Mouse (Mus musculus) kidney, embryonic 14.5 days (tissue): Measurements from ENCODE around the gene Fam216a. TPM values are rescaled to one million over a fixed set of nuclear protein-coding genes. Genes with fewer than 3 reads are reported as not detected.
A peak's percentile ranks its signal among the peaks of the same experiment; 100 is the strongest.

Experiments
- ATAC-seq: fragments of 200-750 bp; cut with Nextera tagmentation; 2 replicates; pipeline ENCODE4 v1.8.0; 2017; ENCODE audit warnings: moderate number of reproducible peaks, mild to moderate bottlenecking, moderate TSS enrichment, moderate library complexity; ENCODE audit not compliant: low FRiP score, low TSS enrichment
- H3K27ac ChIP-seq: fragments of 300-500 bp; sonication (generic); 2 replicates; pipeline ENCODE4 v1.5.1; 2014; ENCODE audit warnings: low read depth, mild to moderate bottlenecking, low read length, moderate library complexity, mixed read lengths
- H3K27me3 ChIP-seq: fragments of 300-500 bp; sonication (generic); 2 replicates; pipeline ENCODE4 v1.6.1; 2014; ENCODE audit warnings: mild to moderate bottlenecking, low read length; ENCODE audit not compliant: control insufficient read depth, insufficient read depth
- H3K36me3 ChIP-seq: fragments of 300-500 bp; sonication (generic); 2 replicates; pipeline ENCODE4 v1.6.1; 2014; ENCODE audit warnings: low read length, mixed read lengths; ENCODE audit not compliant: control insufficient read depth, insufficient read depth
- H3K4me1 ChIP-seq: fragments of 300-500 bp; sonication (generic); 2 replicates; pipeline ENCODE4 v1.6.1; 2014; ENCODE audit warnings: low read length, mixed read lengths; ENCODE audit not compliant: control insufficient read depth, insufficient read depth
- H3K4me2 ChIP-seq: fragments of 300-500 bp; sonication (generic); replicated peaks from 2 replicates; pipeline ENCODE4 v1.6.1; 2014; ENCODE audit warnings: low read depth, mild to moderate bottlenecking, low read length
- H3K4me3 ChIP-seq: fragments of 300-500 bp; sonication (generic); 2 replicates; pipeline ENCODE4 v1.5.1; 2014; ENCODE audit warnings: mild to moderate bottlenecking, low read length
- H3K9ac ChIP-seq: fragments of 300-500 bp; sonication (generic); 2 replicates; pipeline ENCODE4 v1.6.1; 2014; ENCODE audit warnings: low read depth, mild to moderate bottlenecking, low read length, moderate library complexity
- H3K9me3 ChIP-seq: fragments of 300-500 bp; sonication (generic); 2 replicates; pipeline ENCODE4 v1.6.1; 2016; ENCODE audit warnings: low read length; ENCODE audit not compliant: control insufficient read depth
- WGBS: fragments of 180-500 bp; shearing (Covaris S2); extraction: QIAGEN DNeasy Blood & Tissue Kit; methylation state at CpG from one replicate; pipeline ENCODE4 v1.1.7; 2014; 5-methylcytosine and 5-hydroxymethylcytosine counted together
- polyA plus RNA-seq: library from polyadenylated mRNA; unstranded; fragments of >200 nt; fragmentation: Nextera tagmentation; extraction: Ambion mirVana; gene quantifications from 2 replicates; pipeline ENCODE4 v1.2.1, GENCODE M21; 2014

The Fam216a gene
- polyA plus RNA-seq, 1 experiment from 2014 or later, result 73.6 TPM

DNA sequence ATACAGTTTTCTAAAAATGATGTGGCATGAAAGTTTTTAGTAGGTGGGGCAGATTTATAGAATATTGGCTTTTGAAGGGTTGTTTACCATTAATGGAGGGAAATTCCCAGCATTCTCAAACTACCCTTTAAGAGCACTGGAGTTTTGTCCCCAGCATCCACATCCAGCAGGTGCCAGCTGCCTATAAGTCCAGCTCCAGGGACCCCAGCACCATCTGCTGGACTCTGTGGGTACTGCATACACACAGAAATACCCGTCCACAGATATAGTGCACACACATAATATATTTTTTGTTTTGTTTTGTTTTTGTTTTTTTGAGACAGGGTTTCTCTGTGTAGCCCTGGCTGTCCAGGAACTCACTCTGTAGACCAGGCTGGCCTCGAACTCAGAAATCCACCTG, 21.7 kb upstream of the Fam216a start:
- Histone ChIP-seq H3K4me2 (no peak overlapping the region), H3K36me3 (peaks cover 23% of the 10 kb centered on the region), H3K27me3 (no peaks in the 10 kb centered on the region), H3K9me3 (no peaks in the 10 kb centered on the region), H3K27ac (no peak overlapping the region), H3K4me1 (peaks cover 7% of the 10 kb centered on the region; the same call in 1 of the 2 replicates), H3K4me3 (no peak overlapping the region), H3K9ac (no peak overlapping the region)
- ATAC-seq, result no peak
- 59% methylated on average over 2 of the region's 2 CpGs for WGBS

GRCm38 (mm10) chr5:122392227-122393004, 20.3 kb upstream of the Fam216a start:
- H3K4me1 ChIP-seq, result peaks cover 7% of the 10 kb centered on the region; the same call in 1 of the 2 replicates
- H3K36me3 ChIP-seq, result peaks cover 13% of the 10 kb centered on the region
- H3K4me3 ChIP-seq, result peak overlapping the region; percentile 88
- peak overlapping the region; percentile 42; the same call in 1 of the 2 replicates for H3K27ac ChIP-seq
- ATAC-seq, result peak; percentile 80
- peak overlapping the region; percentile 79 for H3K4me2 ChIP-seq
- WGBS, result 14% methylated on average over 19 of the region's 19 CpGs
- peak overlapping the region; percentile 89 for H3K9ac ChIP-seq
- no peaks in the 10 kb centered on the region for H3K27me3 ChIP-seq
- H3K9me3 ChIP-seq, result no peaks in the 10 kb centered on the region

- WGBS, result under 1% methylated on average over 39 of the region's 39 CpGs
- peak within 1 kb of the TSS; percentile 89 for H3K9ac ChIP-seq
- H3K4me3 ChIP-seq, result peak within 1 kb of the TSS; percentile 88
- H3K4me1 ChIP-seq, result peaks cover 7% of the 10 kb centered on the region; the same call in 1 of the 2 replicates
- peak; percentile 81 for ATAC-seq
- H3K27ac ChIP-seq, result peak within 1 kb of the TSS; percentile 42; the same call in 1 of the 2 replicates
- no peaks in the 10 kb centered on the region for H3K9me3 ChIP-seq
- no peaks in the 10 kb centered on the region for H3K27me3 ChIP-seq
- H3K4me2 ChIP-seq, result peak within 1 kb of the TSS; percentile 79
- H3K36me3 ChIP-seq, result peaks cover 6% of the 10 kb centered on the region
These were observed 19.6 kb upstream of the Fam216a start, which contains the start of gene Arpc3 for GRCm38 (mm10) chr5:122391786-122392180. Arpc3 (plus strand) TSS chr5:122391878.

DNA sequence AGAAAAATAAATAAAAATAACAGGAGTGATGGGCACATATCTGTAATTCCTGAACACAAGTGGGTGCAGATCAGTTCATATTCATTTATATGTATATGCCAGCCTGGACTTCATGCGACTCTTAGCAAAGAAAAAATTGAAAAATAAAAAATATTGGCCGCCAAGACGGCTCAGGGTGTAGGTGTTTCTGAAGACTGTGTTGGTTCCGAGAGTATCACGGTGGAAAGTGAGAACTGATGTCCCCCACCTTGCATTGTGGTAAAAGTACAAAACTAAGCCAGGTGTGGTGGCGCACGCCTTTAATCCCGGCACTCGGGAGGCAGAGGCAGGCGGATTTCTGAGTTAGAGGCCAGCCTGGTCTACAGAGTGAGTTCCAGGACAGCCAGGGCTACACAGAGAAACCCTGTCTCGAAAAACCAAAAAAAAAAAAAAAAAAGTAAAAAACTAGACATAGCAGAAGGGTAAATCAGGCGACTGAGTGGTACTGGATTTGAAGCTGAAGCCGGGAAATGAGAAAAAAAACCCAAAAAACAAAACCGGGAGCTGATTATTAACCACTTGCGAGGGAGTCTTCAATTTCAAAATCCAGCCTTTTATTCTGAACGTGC, 19.1 kb upstream of the Fam216a start:
- H3K27me3 ChIP-seq, result no peaks in the 10 kb centered on the region
- 54% methylated on average over 15 of the region's 16 CpGs for WGBS
- H3K27ac ChIP-seq, result no peak overlapping the region
- no peak overlapping the region for H3K9ac ChIP-seq
- peaks cover 7% of the 10 kb centered on the region; the same call in 1 of the 2 replicates for H3K4me1 ChIP-seq
- peak overlapping the region; percentile 79 for H3K4me2 ChIP-seq
- no peak for ATAC-seq
- 0 out of 2 replicates have a peak, but pooled peaks cover 3% of the 10 kb centered on the region for H3K36me3 ChIP-seq
- no peaks in the 10 kb centered on the region for H3K9me3 ChIP-seq
- H3K4me3 ChIP-seq, result peak overlapping the region; percentile 88

- H3K4me3 ChIP-seq, result no peak overlapping the region
- no peak overlapping the region for H3K4me2 ChIP-seq
- ATAC-seq, result no peak
- peaks cover 7% of the 10 kb centered on the region; the same call in 1 of the 2 replicates for H3K4me1 ChIP-seq
- H3K27me3 ChIP-seq, result no peaks in the 10 kb centered on the region
- H3K9ac ChIP-seq, result no peak overlapping the region
- no peak overlapping the region for H3K27ac ChIP-seq
- 0 out of 2 replicates have a peak, but pooled peaks cover 3% of the 10 kb centered on the region for H3K36me3 ChIP-seq
- no peaks in the 10 kb centered on the region for H3K9me3 ChIP-seq
These were observed 18.5 kb upstream of the Fam216a start for GRCm38 (mm10) chr5:122390671-122391070.

DNA sequence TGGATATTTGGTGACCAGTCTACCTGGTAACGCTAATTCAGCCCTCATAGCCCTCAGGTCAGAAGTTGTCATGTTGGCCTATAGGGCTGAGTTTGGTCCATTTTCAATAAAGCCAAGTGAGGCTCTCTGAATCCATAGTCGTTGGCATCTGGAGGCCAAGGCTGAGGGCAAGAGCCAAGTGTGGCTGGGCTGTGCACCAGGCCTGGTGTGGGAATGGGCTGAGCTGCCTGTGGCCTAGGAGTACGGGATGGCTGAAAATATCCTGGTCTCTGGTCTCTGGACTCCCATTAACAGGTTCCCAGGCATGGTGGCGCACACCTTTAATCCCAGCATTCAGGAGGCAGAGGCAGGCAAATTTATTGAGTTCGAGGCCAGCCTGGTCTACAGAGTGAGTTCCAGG, 17.8 kb upstream of the Fam216a start:
- no peaks in the 10 kb centered on the region for H3K27me3 ChIP-seq
- WGBS, result 91% methylated on average over 5 of the region's 5 CpGs
- no peak overlapping the region for H3K4me2 ChIP-seq
- ATAC-seq, result no peak
- H3K27ac ChIP-seq, result no peak overlapping the region
- H3K9ac ChIP-seq, result no peak overlapping the region
- H3K4me1 ChIP-seq, result peaks cover 7% of the 10 kb centered on the region; the same call in 1 of the 2 replicates
- H3K9me3 ChIP-seq, result no peaks in the 10 kb centered on the region
- H3K4me3 ChIP-seq, result no peak overlapping the region
- 0 out of 2 replicates have a peak, but pooled peaks cover 3% of the 10 kb centered on the region for H3K36me3 ChIP-seq

DNA sequence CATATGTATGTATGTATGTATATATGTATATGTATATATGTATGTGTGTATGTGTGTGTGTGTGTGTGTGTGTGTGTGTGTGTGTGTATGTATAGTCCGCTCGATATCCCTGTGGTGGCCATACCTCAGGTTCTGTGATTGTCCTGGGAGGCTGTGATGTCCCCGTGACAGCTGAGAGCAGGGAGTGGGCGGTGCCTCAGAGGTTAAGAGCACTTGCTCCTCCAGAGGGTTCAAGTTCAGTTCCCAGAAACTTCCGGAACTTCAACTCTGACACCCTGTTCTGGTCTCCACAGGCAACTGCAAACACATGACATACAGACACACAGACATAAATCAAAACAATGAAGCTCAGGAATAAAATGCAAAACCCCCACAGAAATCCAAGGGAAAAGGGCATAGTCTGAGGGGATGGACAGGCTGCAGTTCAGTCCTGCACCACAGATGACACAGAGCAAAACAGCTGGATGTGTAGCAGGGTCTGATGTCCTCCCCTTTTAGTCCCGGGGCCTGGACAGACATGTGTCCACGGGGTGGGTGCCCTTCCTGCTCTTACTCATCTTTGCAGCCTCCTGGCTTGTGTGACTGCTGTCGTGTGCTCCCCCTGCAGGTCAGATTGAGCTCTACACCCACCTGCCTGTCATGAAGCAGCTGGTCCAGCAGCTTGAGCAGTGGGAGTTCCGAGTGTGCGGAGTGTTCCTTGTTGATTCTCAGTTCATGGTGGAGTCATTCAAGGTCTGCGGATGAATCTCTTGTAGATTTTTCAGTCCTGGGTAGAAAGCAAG, 7.4 kb upstream of the Fam216a start:
- WGBS, result 56% methylated on average over 11 of the region's 11 CpGs
- H3K36me3 ChIP-seq, result peaks cover 49% of the 10 kb centered on the region
- H3K9ac ChIP-seq, result no peak overlapping the region
- no peaks in the 10 kb centered on the region for H3K4me1 ChIP-seq
- no peaks in the 10 kb centered on the region for H3K9me3 ChIP-seq
- ATAC-seq, result peak; percentile 78
- no peak overlapping the region for H3K4me3 ChIP-seq
- H3K27me3 ChIP-seq, result no peaks in the 10 kb centered on the region
- H3K4me2 ChIP-seq, result no peak overlapping the region
- no peak overlapping the region for H3K27ac ChIP-seq

DNA sequence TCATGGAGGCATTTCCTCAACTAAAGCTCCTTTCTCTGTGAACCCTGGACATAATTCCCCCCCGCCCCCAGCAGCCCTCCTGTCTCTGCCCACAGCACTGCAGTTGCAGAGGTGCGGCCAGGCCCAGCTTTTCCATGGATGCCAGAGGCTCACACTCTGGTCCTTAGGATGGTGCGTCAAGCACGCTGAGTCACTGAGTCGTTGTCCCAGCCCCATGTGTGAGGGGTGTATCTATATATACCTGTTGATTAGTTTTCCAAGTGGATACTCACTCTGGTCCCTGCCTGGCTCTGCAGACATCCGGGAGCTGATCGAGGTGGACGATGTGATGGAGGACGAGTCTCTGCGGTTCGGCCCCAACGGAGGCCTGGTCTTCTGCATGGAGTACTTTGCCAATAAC, 6.0 kb upstream of the Fam216a start:
- H3K27ac ChIP-seq, result no peak overlapping the region
- peaks cover 50% of the 10 kb centered on the region for H3K36me3 ChIP-seq
- no peaks in the 10 kb centered on the region for H3K9me3 ChIP-seq
- ATAC-seq, result no peak
- H3K4me2 ChIP-seq, result no peak overlapping the region
- peaks cover 4% of the 10 kb centered on the region for H3K4me1 ChIP-seq
- no peak overlapping the region for H3K9ac ChIP-seq
- 96% methylated on average over 12 of the region's 12 CpGs for WGBS
- H3K4me3 ChIP-seq, result no peak overlapping the region
- H3K27me3 ChIP-seq, result no peaks in the 10 kb centered on the region
